Mouse (Mus musculus) embryo, embryonic 10.5 days (tissue): ENCODE data around the gene Clasp2.
"Not testable (repeated sequence)": the region's sequence is repeated elsewhere in the genome, so short reads cannot be mapped to it uniquely, and the experiment has no call there.

Experiments
- DNase-seq: peaks from one replicate; pipeline ENCODE4 v3.0.0-alpha.2; 2015; ENCODE audit warnings: low spot score

Gene Clasp2

DNA sequence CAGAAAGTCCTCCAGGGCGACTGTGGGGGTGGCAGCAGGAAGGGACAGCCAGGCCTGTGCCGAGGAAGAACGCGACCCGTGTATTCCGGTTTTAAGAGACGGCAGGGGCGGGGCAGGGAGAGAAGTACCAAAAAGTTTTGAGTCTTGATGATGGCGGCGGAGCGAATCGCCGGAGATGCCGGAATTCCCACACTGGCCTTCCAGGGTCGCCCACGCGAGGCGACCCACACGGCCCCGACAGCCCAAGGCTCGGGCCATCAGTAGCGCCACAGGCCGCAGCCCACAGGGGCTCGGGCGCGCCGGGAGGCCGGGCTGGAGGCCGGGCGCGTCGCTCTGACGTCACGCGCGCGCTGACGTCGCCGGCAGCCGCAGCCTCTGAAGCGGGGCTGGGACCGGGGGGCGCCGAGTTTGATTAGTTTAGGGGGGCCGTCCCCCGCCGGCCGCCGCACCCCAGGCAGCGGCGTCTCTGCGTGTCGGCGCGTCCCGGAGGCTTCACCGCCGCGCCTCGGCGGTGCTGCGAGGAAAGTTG is at the start of gene Clasp2:
TSS of gene Clasp2 (plus strand) at position 366 of the 529 bp plus-strand sequence.
- peak; percentile 85 for DNase-seq

DNA sequence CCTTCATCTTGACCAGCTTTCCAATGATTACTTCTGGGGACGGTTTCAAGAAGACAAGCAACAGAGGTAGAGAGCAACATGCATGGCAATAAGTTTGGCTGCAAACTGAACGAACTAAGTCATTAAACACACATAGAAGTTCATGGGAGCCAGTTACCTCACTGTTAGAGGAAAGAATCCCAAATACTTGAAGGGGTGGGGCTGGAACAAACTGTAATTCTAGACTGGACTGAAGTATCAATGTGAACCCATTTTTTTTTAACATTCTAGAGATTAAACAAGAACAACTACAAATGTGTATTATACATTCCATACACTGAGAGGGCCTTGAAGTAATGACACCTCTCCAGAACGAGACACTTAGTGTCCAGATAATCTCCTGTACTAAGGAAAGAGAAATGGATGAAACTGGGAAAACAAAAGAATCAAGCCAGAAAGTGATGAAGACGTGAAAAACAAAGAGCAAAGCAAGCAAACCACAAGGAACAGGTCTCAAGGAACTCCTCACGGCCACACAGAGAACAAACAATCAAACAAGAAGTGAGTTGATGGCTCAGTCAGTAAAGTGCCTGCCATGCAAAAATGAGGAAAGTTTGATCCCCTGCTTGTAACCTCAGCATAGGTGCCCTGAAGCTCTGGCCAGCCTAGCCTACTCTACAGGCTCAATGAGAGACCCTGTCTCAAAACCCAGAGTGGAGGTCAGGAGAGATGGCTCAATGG is 39.7 kb upstream of the Clasp2 start:
- DNase-seq = no peak

DNA sequence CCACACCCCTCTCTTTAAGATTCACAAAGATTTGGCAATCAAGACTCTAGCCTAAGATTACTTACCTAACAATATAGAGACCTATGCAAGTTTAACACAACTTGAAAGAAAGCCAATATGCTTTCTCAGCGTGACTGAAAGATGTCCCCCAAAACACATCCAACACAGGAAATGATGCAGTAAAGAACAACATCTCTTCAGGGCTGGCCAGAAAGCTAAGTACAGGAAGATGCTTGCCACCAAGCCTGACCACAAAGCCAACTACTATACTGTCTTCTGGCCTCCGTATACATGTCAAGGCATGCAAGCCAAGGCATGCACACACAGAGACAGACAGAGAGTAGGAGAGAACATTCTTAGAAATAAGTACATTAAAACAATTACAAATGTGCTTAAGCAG is 35.2 kb upstream of the Clasp2 start:
- DNase-seq = no peak

DNA sequence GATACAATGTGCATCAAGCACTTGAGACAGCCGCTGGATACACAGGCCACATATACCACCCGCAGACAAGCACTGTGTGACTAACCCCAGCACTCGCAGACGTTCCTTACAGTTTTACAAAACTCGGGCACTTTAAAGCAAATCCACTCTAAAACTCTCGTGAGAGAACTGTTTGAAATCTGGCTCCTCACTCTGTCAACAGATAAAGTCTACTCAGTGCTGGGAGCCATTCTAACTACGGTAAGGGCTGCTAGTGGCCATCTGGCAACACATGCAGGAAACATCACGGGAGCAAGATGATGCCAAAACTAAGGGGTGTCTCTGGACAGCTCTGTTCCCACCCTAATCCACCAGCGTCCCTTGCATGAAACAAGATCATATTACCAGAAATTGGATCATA is 34.4 kb upstream of the Clasp2 start:
- no peak for DNase-seq

DNA sequence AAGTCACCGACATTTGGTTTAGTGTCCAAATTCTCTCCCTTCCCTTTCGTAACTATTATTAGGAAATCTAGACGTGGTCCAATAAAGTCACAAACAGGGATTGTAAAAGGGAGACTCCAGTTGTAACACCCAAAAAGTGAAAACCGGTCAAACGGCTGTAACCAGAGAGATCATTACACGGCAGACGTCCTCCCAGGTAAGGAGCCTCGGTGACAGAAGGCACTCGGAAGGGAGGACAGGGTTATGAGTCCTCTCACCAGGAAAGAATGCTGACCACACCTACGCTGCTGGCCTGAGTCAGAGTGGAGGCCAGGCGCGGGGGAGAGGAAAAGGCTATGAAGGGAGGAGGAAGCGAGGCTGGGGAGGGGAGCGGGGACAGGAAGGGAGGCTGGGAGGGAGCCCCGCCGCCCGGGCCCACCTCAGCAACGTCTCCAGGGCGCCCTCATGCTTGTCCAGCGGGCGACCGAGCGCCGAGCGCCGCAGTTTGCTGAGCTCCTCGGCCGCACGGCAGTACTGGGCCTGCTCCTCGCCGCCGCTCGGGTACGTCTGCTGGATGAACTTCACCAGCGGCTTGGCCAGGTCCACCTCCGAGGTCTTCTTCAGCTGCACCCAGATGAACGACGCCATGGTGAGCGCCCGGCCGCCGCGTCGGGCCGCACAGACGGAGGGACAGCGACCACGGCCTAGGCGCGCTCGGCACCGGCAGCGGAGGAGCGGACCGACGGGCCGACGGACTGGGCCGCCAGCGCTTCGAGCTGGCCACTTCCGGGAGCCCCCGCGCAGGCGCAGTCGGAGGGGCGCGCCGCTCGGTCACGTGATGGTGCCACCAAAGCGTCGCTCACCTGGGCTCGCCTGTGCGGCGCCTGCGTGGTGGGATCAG is 33.6 kb upstream of the Clasp2 start, which contains the start of gene Pdcd6ip:
TSS of gene Pdcd6ip (minus strand) at position 779 of the 880 bp plus-strand sequence.
- peak; percentile 88 for DNase-seq

DNA sequence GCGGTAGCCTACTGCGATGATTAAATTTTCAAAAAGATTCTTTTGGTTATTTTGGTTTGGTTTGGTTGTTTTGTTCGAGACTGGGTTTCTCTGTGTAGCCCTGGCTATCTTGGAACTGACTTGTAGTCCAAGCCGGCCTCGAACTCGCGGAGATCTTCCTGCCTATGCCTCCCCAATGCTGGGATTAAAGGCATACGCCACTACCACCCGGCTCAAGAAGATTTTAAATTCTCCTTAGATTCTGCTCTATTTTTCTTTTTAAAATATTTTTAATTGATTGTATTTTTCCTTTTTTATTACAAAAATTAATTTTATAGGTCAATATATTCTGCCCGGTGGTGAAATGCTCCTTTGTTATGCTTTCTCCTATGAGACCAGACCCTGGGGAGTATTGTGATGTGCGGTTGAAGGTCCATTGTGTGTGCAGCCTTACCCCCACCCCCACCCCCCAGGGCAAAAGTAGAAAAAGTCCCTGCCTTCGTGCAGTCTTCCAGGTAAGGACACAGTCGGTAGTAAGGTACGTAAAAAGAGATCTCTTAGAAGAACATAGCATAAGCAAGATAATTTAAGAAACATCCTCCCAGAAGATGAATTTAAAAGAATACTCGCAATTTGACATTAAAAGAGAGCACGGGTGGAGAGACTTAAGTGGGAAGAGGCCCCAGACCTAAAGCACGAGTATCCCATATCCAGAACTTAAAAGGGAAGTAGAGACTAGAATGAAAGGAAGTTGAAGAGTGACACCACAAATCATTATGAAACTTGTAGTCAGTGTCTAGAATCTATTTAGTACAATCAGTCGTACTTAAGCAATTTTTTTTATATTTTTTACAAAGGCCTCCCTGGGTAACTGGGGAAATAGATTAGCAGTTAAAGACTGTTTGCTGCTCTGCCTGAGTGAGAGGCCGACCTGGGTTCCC is 32.7 kb upstream of the Clasp2 start:
- DNase-seq = no peak

DNA sequence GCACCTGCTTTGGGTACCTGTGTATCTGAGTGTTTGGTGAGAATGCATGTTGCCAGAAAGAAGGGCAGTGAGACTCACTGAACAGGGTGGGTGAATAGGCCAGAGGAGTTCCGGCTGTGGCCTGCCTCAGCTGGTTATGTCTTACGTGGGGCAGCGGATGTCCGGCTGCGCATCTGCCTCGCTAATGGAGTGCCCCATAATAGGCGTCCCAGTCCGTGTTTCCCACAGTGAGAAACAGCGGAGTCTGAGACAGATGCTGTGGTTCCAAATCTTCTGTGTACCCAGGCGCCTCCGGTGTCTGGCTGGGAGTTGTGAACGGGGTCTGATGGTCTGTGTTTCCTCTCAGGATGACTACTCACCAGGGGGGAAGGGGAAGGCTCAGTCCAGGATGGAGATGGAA is 30.4 kb upstream of the Clasp2 start:
- no peak for DNase-seq

DNA sequence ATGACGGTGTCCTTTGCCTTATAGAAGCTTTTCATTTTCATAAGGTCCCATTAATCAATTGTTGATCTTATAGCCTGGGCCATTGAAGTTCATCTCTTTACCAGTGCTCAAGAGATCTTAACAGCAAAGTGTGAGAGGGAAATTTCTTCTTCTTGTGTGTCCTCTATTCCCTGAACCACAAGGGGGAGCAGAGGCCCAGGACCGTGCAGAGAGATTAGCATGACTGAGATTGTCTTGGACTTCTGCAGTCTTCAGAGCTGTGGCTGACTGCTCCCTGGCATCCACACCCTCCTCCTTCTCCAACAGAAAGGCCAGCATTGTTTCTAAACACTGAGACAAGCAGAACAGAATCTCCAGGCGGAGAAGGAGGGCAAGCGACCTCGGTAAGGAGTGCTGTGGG is 22.2 kb upstream of the Clasp2 start:
- peak; percentile 52 for DNase-seq

DNA sequence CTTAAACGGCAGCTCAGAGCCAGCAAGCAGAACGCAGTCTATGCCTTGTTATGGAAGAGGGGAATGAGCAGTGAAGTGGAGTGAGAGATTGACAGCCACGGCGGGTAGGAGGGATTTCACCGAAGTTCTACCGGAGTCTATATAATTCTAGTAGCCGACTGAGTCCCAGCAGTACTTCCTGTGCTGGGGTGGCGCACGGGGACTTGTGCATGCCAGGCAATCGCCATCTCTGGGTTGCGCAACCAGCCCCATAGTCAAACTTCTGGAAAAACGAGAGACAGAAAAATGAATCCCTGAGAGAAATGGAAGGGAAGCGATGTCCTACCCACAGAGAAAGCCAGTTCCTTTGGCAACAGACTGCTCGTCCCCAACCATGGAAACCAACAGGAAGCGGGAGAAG is 16.6 kb upstream of the Clasp2 start:
- DNase-seq = no peak

DNA sequence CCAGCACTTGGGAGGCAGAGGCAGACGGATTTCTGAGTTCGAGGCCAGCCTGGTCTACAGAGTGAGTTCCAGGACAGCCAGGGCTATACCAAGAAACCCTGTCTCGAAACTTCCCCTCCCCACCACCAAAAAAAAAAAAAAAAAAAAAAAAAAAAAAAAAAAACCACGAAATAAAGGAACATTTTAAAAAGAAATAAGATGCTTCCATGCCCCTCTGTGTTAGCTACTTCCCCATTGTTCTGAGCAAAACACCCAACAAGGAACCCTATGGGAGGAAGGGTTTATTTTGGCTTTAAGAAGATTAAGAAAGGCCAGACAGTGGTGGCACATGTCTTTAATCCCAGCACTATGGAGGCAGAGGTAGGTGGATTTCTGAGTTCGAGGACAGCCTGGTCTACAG is 15.7 kb upstream of the Clasp2 start:
- not testable (repeated sequence) for DNase-seq

DNA sequence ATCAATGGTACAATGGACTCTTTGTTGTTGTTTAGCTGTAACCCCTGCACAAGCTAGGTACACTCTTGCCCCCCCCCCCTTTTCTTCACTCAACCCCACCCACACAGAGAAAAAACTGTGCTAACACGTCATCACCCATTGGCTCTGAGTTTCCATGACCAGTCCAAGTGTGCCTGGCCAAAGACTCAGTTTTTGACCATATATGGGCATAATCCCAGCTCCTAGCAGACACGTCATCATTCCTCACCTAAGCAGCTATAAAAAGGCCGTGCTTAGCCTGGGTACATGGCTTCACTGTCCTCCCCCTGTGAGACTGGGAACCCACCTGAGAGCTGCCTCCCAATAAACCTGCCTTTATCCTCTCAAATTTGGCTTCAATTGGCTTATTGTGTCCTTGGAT is 15.1 kb upstream of the Clasp2 start:
- DNase-seq = no peak

DNA sequence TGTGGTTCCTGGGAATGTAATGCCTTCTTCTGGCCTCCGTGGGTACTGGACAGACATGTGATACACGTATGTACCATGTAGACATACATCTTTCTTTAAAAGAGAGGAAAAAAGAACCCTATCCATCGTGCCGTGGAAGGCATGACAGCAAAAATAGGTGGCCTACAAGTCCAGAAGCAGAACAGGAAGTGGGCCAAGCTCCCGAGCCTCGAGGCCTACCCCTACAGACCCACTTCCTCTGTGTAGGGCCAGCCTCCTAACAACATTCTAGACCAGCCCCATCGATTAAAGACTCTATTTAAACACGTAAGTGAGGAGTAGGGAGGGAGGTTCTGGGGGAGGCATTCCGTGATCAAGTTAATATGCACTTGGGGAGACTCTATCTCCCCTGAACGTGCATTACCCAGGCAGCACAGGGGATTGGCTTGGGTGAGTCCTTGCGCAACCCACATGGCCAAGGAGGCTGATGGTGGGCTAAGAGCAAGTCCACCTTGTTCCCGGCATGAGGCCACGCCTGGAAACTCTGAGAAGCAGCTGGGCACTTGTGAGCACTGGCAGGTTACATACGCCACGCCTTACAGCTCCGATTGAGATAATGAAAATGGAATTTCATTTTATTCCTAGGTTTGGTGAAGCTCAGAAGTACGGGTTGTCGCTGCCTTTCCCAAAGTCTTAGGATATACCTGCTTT is 14.1 kb upstream of the Clasp2 start:
- no peak for DNase-seq

DNA sequence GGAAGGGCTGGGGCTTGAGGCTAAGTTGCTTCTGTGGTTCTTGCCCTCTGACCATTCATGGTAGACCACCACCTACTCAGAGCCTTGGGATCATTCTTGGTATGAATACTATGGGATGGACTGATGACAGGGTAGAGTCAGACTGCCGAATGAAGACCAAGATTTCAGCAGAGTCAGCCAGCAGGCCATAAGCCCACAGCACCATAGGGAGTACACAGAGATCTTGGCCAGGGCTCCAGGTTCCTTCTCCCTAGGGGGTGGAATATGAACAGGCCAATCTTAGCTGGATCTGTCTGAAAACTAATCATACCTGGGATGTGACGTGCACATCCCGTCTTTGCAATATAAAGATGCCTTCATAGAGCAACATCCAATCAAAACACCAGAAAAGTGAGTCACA is 9.7 kb upstream of the Clasp2 start:
- DNase-seq = no peak

DNA sequence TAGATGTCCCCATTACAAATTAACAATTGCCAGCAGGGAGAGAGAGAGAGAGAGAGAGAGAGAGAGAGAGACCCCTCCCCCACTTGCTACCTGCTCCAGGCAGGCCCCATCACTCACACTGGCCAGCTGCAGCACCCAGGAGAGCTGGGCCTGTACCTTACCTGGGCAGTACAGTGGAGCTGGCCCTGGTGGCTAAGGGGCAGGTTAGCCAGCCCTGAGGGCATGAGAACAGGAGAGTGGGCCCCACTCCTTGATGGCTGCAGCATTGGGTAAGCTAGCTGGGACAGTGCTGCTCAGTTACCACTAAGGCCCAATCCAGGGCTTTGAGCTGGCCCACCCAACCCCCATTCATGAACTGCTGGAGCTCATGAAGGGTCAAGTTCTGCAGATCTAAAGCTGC is 5.4 kb upstream of the Clasp2 start:
- DNase-seq = no peak

DNA sequence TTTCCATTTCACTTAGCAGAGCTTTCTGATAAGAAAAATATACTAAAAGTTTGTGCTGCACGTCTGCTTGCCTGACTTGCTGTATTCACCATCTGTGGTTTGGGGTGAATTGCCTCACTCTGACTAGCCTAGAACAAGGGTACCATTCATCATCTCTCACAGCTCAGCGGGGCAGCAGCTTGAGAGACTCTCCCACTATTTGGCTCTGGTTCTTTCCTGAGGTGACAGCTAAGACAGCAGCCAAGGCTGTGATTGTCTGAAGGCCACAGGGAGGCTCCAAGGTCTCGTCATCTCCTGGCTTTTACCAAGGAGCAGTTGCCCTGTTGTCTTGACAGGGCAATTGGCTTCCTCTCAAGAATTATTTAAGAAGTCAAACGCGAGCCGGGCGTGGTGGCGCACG is 3.3 kb upstream of the Clasp2 start:
- DNase-seq = peak; percentile 1

DNA sequence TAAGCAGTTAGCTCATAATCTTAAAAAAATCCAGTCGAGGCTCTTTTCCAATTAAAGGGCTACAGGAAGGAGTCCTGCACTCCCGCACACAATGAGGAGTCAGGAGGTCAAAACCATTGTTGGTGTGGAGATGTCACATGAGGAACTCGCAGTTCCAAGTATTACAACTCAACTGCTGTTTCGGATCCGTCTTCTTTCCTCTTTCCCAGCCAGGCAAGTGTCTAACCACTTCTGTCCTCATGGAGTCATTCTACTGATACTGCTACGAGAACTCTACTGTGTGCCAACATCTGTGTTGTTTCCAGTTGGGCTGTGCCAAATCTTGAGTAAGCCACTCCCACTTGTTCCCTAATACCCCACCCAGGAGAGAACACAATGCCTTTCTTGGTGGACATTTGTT is 2.3 kb upstream of the Clasp2 start:
- DNase-seq = no peak

DNA sequence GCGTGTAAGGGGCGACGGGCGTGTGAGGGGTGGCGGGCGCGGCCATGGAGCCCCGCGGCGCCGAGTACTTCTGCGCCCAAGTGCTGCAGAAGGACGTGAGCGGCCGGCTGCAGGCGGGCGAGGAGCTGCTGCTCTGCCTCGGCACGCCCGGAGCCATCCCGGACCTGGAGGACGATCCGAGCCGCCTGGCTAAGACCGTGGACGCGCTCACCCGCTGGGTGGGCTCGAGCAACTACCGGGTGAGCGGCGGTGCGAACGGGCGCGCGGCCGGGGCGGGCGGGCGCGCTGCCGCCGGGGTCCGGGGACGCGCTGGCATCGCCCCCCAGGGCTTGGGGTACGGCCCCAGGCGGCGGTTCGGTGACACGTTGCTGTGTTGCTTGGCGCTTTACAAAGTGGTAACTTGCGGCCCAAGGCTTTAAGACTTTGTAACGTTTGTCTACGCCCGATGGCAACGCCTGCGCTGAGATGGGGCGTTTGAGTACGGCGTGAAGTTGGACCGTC is 414 bp downstream of the Clasp2 start:
- DNase-seq = peak; percentile 71

DNA sequence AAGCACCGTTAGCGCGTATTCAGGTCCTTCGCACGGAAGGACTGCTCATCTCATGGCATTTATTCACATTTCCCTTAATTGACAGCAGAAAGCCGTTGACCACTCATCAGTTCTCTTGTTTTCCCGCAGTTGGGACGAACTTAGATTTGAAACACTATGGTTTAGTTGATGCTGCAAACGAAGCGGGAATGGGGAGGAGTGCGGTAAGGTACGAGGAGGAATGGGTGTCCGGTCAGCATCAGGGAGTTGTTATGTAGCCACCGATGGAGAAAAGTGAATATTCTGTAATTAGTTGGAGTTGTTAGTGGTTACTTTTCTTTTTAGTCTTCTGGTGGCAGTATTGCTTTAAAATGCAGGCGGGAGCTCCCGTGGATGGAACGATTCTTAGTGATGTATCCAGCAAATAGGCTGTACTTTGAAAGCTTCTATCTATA is 1.1 kb downstream of the Clasp2 start:
- peak; percentile 39 for DNase-seq

DNA sequence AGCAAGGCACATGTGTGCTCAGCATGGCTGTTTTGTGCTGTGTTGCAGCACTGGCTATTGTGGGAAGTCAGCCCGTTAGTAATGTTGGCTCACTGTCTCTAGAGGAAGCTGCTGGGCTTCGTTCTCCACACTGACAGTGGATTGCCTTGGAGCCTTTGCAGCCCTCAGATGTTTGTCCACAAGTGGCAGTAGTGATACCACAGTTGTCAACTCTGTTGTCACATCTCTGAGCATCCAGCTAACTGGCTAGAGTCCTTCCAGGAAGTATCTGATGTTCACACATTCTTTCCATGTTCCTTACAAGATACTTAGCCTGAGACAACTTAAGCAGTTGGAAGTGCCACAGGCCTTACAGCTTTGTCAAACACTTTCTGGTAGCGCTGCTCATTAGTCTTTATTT is 2.0 kb downstream of the Clasp2 start:
- no peak for DNase-seq

DNA sequence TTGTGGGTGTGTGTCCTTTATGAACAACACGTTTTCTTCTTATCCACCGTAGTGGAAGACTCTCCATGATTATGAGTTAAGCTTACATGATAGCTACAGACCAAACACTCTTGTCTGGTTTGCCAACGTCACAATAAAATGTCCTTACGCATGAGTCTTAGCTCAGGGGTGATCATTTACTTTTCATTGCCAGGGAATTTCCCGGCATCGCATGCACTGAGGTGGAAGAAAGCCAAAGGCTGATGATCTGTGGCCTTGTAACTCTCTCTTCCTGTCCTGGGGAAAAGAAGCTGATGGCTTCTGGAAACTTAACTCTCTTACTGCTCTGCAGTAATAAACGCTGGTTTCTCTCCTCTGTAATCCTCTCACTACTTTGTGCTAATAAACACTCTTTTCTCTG is 8.1 kb downstream of the Clasp2 start:
- DNase-seq = no peak
